Mouse (Mus musculus) CH12.LX (cell line): ENCODE measurements around the gene Bace1. TPM values are rescaled to one million over a fixed set of nuclear protein-coding genes. Genes with fewer than 3 reads are reported as not detected.

ENCODE experiments used
- DNase-seq: peaks from one replicate; pipeline ENCODE4 v3.0.0-alpha.2; 2013; ENCODE audit errors: extremely low read depth
- H3K27ac ChIP-seq: 2 replicates; pipeline ENCODE4 v1.5.1; 2012; ENCODE audit warnings: low read depth, mild to moderate bottlenecking, control low read depth, moderate library complexity; ENCODE audit not compliant: insufficient read depth
- H3K27me3 ChIP-seq: replicated peaks from 2 replicates; pipeline ENCODE3; 2012; ENCODE audit warnings: inconsistent platforms
- H3K36me3 ChIP-seq, 2 experiments: replicated peaks in 1 of 2; 2 replicates each; pipeline versions ENCODE3 to v1.6.1; 2012; ENCODE audit warnings: inconsistent platforms in 1 of 2, low read length in 1 of 2, mild to moderate bottlenecking in 1 of 2, mixed read lengths in 1 of 2, moderate library complexity in 1 of 2; ENCODE audit not compliant: control insufficient read depth in 1 of 2, insufficient read depth in 1 of 2
- H3K4me1 ChIP-seq, 2 experiments: 2 replicates each; pipeline ENCODE4 v1.6.1; 2012; ENCODE audit warnings: inconsistent platforms in 1 of 2, moderate library complexity in 1 of 2; ENCODE audit not compliant: insufficient read depth in 2 of 2, control insufficient read depth in 1 of 2
- H3K4me2 ChIP-seq: 2 replicates; pipeline ENCODE4 v1.6.1; 2012; ENCODE audit warnings: low read depth, mild to moderate bottlenecking, control low read depth; ENCODE audit not compliant: poor library complexity, insufficient read depth, severe bottlenecking
- H3K4me3 ChIP-seq, 3 experiments: fragments of 150-350 bp in 1 of 3; sonication (generic) in 1 of 3; replicated peaks in 1 of 3; 2 replicates each; pipeline versions ENCODE3 to v1.5.1; 2011 to 2012; ENCODE audit warnings: low read depth in 2 of 3, low read length in 2 of 3, mild to moderate bottlenecking in 2 of 3, moderate library complexity in 2 of 3, control low read depth in 1 of 3, improper control_type of control experiment in 1 of 3, inconsistent platforms in 1 of 3, mixed read lengths in 1 of 3; ENCODE audit not compliant: poor library complexity in 1 of 3
- H3K79me2 ChIP-seq: replicated peaks from 2 replicates; pipeline ENCODE4 v1.6.1; 2012; ENCODE audit warnings: mild to moderate bottlenecking, moderate library complexity; ENCODE audit not compliant: control insufficient read depth, poor library complexity, insufficient read depth, severe bottlenecking; ENCODE audit errors: extremely low read depth
- H3K9ac ChIP-seq: 2 replicates; pipeline ENCODE4 v1.6.1; 2012; ENCODE audit warnings: low read depth, mild to moderate bottlenecking, control low read depth, moderate library complexity; ENCODE audit not compliant: insufficient read depth
- H3K9me3 ChIP-seq: replicated peaks from 2 replicates; pipeline ENCODE3; 2012; ENCODE audit warnings: low read length, inconsistent platforms, mixed read lengths
- CHD2 ChIP-seq: IDR thresholded peaks from 2 replicates; pipeline ENCODE4 v1.6.1; 2011; ENCODE audit warnings: low read length, improper control_type of control experiment
- EP300 ChIP-seq: IDR thresholded peaks from 2 replicates; pipeline ENCODE4 v1.6.1; 2011; ENCODE audit warnings: low read length, improper control_type of control experiment
- GABPA ChIP-seq: IDR thresholded peaks from 2 replicates; pipeline ENCODE4 v1.6.1; 2012; ENCODE audit warnings: low read depth, low read length, improper control_type of control experiment, inconsistent platforms; ENCODE audit not compliant: insufficient replicate concordance
- HCFC1 ChIP-seq: IDR thresholded peaks from 2 replicates; pipeline ENCODE4 v1.6.1; 2012; ENCODE audit warnings: low read depth, mild to moderate bottlenecking, inconsistent platforms, low read length, improper control_type of control experiment
- JUND ChIP-seq: conservative IDR thresholded peaks from 2 replicates; pipeline ENCODE4 v1.6.1; 2011; ENCODE audit warnings: low read depth, low read length, improper control_type of control experiment
- KAT2A ChIP-seq: IDR thresholded peaks from 2 replicates; pipeline ENCODE4 v1.6.1; 2012; ENCODE audit warnings: low read length, improper control_type of control experiment, inconsistent platforms; ENCODE audit not compliant: insufficient replicate concordance
- MAZ ChIP-seq: IDR thresholded peaks from 2 replicates; pipeline ENCODE4 v1.6.1; 2012; ENCODE audit warnings: low read depth, mild to moderate bottlenecking, inconsistent platforms, low read length, improper control_type of control experiment, moderate library complexity
- MEF2A ChIP-seq: IDR thresholded peaks from 2 replicates; pipeline ENCODE4 v1.6.1; 2014; ENCODE audit warnings: low read depth, mild to moderate bottlenecking, inconsistent platforms, low read length, improper control_type of control experiment, borderline replicate concordance
- NELFE ChIP-seq: IDR thresholded peaks from 2 replicates; pipeline ENCODE4 v1.6.1; 2011; ENCODE audit warnings: low read depth, low read length, improper control_type of control experiment
- TCF12 ChIP-seq: IDR thresholded peaks from 2 replicates; pipeline ENCODE4 v1.6.1; 2014; ENCODE audit warnings: low read depth, mild to moderate bottlenecking, inconsistent platforms, low read length, improper control_type of control experiment
- ZC3H11A ChIP-seq: IDR thresholded peaks from 2 replicates; pipeline ENCODE4 v1.6.1; 2012; ENCODE audit warnings: low read depth, mild to moderate bottlenecking, inconsistent platforms, low read length, improper control_type of control experiment
- ZKSCAN1 ChIP-seq: IDR thresholded peaks from 2 replicates; pipeline ENCODE4 v1.6.1; 2012; ENCODE audit warnings: low read depth, inconsistent platforms, low read length, improper control_type of control experiment, borderline replicate concordance
- ZNF384 ChIP-seq: IDR thresholded peaks from 2 replicates; pipeline ENCODE4 v1.6.1; 2012; ENCODE audit warnings: low read depth, low read length, improper control_type of control experiment, inconsistent platforms
- dilution Hi-C: fragments of 300-500 bp; cut with MboI; formaldehyde crosslinking; loops from 2 replicates; pipeline ENCODE4 v1.14.3; 2020; ENCODE audit warnings: low sequenced_read_pairs; ENCODE audit not compliant: extremely low pct_unique_long_range_greater_than_20kb, extremely low pct_ligation_motif_present
- in situ Hi-C: fragments of 300-500 bp; cut with MboI; formaldehyde crosslinking; loops from 3 replicates; pipeline ENCODE4 v1.14.3; 2019; ENCODE audit warnings: low sequenced_read_pairs, low pct_ligation_motif_present, low pct_unique_long_range_greater_than_20kb, mixed read lengths
- polyA plus RNA-seq: library from polyadenylated mRNA; unstranded; fragments of >175 nt; gene quantifications from 2 replicates; pipeline ENCODE4 v1.2.1, GENCODE M21; 2012; ENCODE audit warnings: low read depth; ENCODE audit not compliant: insufficient read length
- total RNA-seq, 2 experiments: library from RNA; depleted of rRNA; stranded (reverse); fragments of 300-350 nt in 1 of 2; fragments of >200 nt in 1 of 2; gene quantifications; 2 replicates each; pipeline ENCODE4 v1.2.3; 2012 to 2014

Gene Bace1
- total and polyA plus RNA-seq, 3 experiments = 0.30 to 1.5 TPM; not detected in 1

- H3K27ac ChIP-seq = no peak overlapping the region
- H3K4me1 ChIP-seq = peaks cover 0 to 75% of the 10 kb centered on the region in 2 experiments; a peak in 2 of 4 replicates
- TF ChIP-seq ZKSCAN1 = no peak
- TF ChIP-seq MEF2A = no peak
- TF ChIP-seq NELFE = no peak
- H3K79me2 ChIP-seq = no peaks in the 10 kb centered on the region
- H3K9me3 ChIP-seq = no peaks in the 10 kb centered on the region
- H3K4me3 ChIP-seq = no peak overlapping the region
- in situ Hi-C loops = no loop called here
- H3K9ac ChIP-seq = no peak overlapping the region
- DNase-seq = no peak
- no peaks in the 10 kb centered on the region for H3K27me3 ChIP-seq
- dilution Hi-C loops = no loop called here
- peaks cover 11 to 48% of the 10 kb centered on the region in 2 experiments for H3K36me3 ChIP-seq
- no peak overlapping the region for H3K4me2 ChIP-seq
Measured at GRCm38 (mm10) chr9:45806847-45807246, 31.5 kb upstream of the Bace1 start.

DNA sequence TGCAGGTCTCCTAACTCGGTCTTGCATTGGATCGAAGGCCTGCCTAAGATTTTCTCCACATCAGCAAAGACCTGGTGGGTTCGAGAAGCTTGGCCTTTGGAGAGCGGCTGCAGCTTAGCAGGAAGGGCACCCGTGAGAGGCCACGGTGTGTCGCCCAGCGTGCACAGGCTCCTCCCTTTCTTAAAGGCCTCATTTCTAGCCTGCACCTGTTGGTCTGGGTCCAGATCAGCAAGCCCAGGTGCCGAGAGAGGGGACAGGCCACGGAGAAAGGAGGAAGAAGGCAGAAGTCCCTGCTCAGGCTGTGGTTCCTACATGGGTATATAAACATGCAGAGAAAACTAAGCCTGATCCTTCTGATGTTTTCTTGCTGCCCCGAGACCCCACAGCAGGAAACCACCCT, 31.0 kb upstream of the Bace1 start:
- TF ChIP-seq GABPA = no peak
- no peak for TF ChIP-seq JUND
- no peak for TF ChIP-seq MAZ
- peak; percentile 41; the same call in 1 of the 2 replicates for TF ChIP-seq EP300
- no peak for TF ChIP-seq HCFC1
- TF ChIP-seq ZNF384 = no peak
- TF ChIP-seq TCF12 = peak; percentile 45; the same call in 1 of the 2 replicates
- TF ChIP-seq KAT2A = no peak
- no peak for TF ChIP-seq CHD2
- H3K36me3 ChIP-seq = peaks cover 11 to 47% of the 10 kb centered on the region in 2 experiments
- no peak overlapping the region for H3K27ac ChIP-seq
- H3K79me2 ChIP-seq = no peaks in the 10 kb centered on the region
- no peak overlapping the region for H3K4me2 ChIP-seq
- peak; percentile 60 for DNase-seq
- H3K4me1 ChIP-seq = peaks cover 0 to 74% of the 10 kb centered on the region in 2 experiments; a peak in 2 of 4 replicates
- in situ Hi-C loops = no loop called here
- H3K9me3 ChIP-seq = no peaks in the 10 kb centered on the region
- H3K27me3 ChIP-seq = no peaks in the 10 kb centered on the region
- no peak overlapping the region for H3K4me3 ChIP-seq
- H3K9ac ChIP-seq = no peak overlapping the region
- dilution Hi-C loops = no loop called here

- Histone ChIP-seq H3K4me3 (no peak overlapping the region), H3K4me1 (peaks cover 0 to 70% of the 10 kb centered on the region in 2 experiments; a peak in 2 of 4 replicates), H3K9me3 (no peaks in the 10 kb centered on the region), H3K4me2 (no peak overlapping the region), H3K27me3 (no peaks in the 10 kb centered on the region), H3K36me3 (peaks cover 11 to 47% of the 10 kb centered on the region in 2 experiments), H3K9ac (no peak overlapping the region), H3K79me2 (no peaks in the 10 kb centered on the region), H3K27ac (no peak overlapping the region)
- dilution Hi-C loops = no loop called here
- peak; percentile 32 for DNase-seq
- in situ Hi-C loops = no loop called here
- TF ChIP-seq EP300 (peak; percentile 2; the same call in 1 of the 2 replicates), ZC3H11A (no peak)
Measured at GRCm38 (mm10) chr9:45807761-45808160, 30.6 kb upstream of the Bace1 start.
